Mouse (Mus musculus) thymus, adult 2 months (tissue): Measurements from ENCODE around the gene Ifi27l2a.

Experiments used
- CTCF ChIP-seq: fragments of 200-500 bp; IDR thresholded peaks from 2 replicates; pipeline ENCODE4 v1.5.1; 2012; ENCODE audit warnings: mild to moderate bottlenecking, control low read depth, low read length, moderate library complexity, borderline replicate concordance; ENCODE audit not compliant: control insufficient read depth, poor library complexity, insufficient read depth; ENCODE audit errors: extremely low read depth
- POLR2A ChIP-seq: fragments of 200-500 bp; IDR thresholded peaks from 2 replicates; pipeline ENCODE4 v1.6.1; 2012; ENCODE audit warnings: mild to moderate bottlenecking, low read length, control low read depth, moderate library complexity; ENCODE audit not compliant: control insufficient read depth, poor library complexity, insufficient read depth; ENCODE audit errors: extremely low read depth

GRCm38 (mm10) chr12:103426710-103427109 lies 16.8 kb downstream of the Ifi27l2a start:
- TF ChIP-seq CTCF (no peak), POLR2A (no peak)
